8 mouse cellular contexts compared by ENCODE assay signal in the genomic region with DNA sequence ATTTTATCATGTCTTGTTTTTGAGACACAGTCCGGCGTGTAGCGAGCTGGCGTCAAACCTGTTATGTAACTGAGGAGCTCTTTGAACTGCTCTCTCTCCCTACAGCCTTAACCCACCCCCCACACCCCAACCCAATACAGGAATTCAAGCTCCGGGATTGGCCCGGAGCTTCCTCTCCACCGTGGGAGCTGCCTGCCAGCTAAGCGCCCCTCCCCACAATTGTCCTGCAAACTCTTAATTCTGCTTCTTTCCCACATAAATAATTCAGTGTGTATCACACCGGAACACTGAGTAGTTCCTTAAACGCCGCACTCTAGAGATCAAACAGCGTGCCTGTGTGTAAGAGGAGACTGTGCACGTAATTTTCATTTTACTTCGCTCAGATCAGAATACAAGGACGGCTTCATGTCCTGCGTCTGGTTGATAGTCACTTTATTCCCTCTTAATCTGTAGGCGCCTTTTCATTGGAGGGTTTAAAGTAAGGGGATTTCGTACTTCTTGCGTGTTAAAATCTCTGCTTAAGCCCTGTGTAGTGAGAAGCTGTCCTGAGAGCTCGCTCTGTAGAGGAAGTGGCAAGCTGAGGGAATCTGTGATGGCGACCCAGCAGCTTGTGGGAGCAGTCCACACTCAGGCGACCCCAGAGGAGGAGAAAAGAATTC.
DNase-seq lines count a peak whose midpoint lies in the region; ATAC-seq lines count a peak whose summit lies in the region.

No protein-coding gene starts in this region.

- H3K4me3 ChIP-seq in forebrain, embryonic 13.5 days, result peak overlapping the region; percentile 39
- peak overlapping the region; percentile 31 for H3K4me3 ChIP-seq in hindbrain, embryonic 11.5 days (ENCODE audit: low read depth, low read length)
- H3K4me3 ChIP-seq in macrophage (ENCODE audit: inconsistent target), result peak overlapping the region; percentile 28

- peak; percentile 91 for ATAC-seq in forebrain, embryonic 13.5 days
- peak; percentile 92 for ATAC-seq in hindbrain, embryonic 11.5 days (ENCODE audit: low FRiP score)

- under 1% methylated on average over 22 of the region's 22 CpGs for WGBS in forebrain, embryonic 13.5 days
- 2% methylated on average over 22 of the region's 22 CpGs for WGBS in hindbrain, embryonic 11.5 days
- WGBS in macrophage (ENCODE audit: missing documents), result under 1% methylated on average over 22 of the region's 22 CpGs

- peak; percentile 15 for DNase-seq in thymus, postnatal 0 days (ENCODE audit: low spot score)
- no peak for DNase-seq in thymus, postnatal 36 days
- peak; percentile 75 for DNase-seq in hindbrain, embryonic 11.5 days (ENCODE audit: low spot score)
- peak; percentile 62 to 71 for DNase-seq in left cerebral cortex, postnatal 10 days (ENCODE audit: extremely low spot score in 1 of 2, low spot score in 2 of 2)
- peak; percentile 43 for DNase-seq in right cerebral cortex, postnatal 4 days
- DNase-seq in thymus, adult 18-20 months, result no peak

- H3K79me2 ChIP-seq in macrophage (ENCODE audit: inconsistent target), result no peaks in the 10 kb centered on the region

- peak overlapping the region; percentile 61 for H3K9ac ChIP-seq in forebrain, embryonic 13.5 days
- peak overlapping the region; percentile 45 for H3K9ac ChIP-seq in hindbrain, embryonic 11.5 days (ENCODE audit: low read depth, low read length)

- H3K4me1 ChIP-seq in forebrain, embryonic 13.5 days, result peaks cover 58% of the 10 kb centered on the region
- H3K4me1 ChIP-seq in hindbrain, embryonic 11.5 days (replicated peaks; ENCODE audit: control insufficient read depth, insufficient read depth, low read length), result peaks cover 5% of the 10 kb centered on the region; the same call in 1 of the 2 replicates

- H3K27ac ChIP-seq in forebrain, embryonic 13.5 days, result peak overlapping the region; percentile 94
- H3K27ac ChIP-seq in hindbrain, embryonic 11.5 days (ENCODE audit: low read depth, low read length), result peak overlapping the region; percentile 91
- H3K27ac ChIP-seq in macrophage, result 0 out of 2 replicates have a peak overlapping the region, but pooled peaks have one; percentile 8

- H3K9me3 ChIP-seq in forebrain, embryonic 13.5 days (replicated peaks), result no peaks in the 10 kb centered on the region
- H3K9me3 ChIP-seq in hindbrain, embryonic 11.5 days (ENCODE audit: control insufficient read depth, low read length), result no peaks in the 10 kb centered on the region

- no peaks in the 10 kb centered on the region for H3K36me3 ChIP-seq in forebrain, embryonic 13.5 days (ENCODE audit: poor library complexity, severe bottlenecking)
- H3K36me3 ChIP-seq in hindbrain, embryonic 11.5 days (ENCODE audit: control insufficient read depth, insufficient read depth, low read length), result no peaks in the 10 kb centered on the region
- H3K36me3 ChIP-seq in macrophage (ENCODE audit: inconsistent target), result no peaks in the 10 kb centered on the region

- H3K27me3 ChIP-seq in forebrain, embryonic 13.5 days, result no peaks in the 10 kb centered on the region
- H3K27me3 ChIP-seq in hindbrain, embryonic 11.5 days (ENCODE audit: control insufficient read depth, insufficient read depth, low read length), result no peaks in the 10 kb centered on the region

- intact Hi-C loops in left cerebral cortex, postnatal 10 days (cut with DNase I), result loop anchor here (5.0 kb wide), 1 partner anchor 82 kb away; no protein-coding TSS in a partner anchor

- H3K4me2 ChIP-seq in forebrain, embryonic 13.5 days, result peak overlapping the region; percentile 63
- peak overlapping the region; percentile 54 for H3K4me2 ChIP-seq in hindbrain, embryonic 11.5 days (replicated peaks; ENCODE audit: low read depth, low read length)

Comparison
In these comparisons a context has a peak if more than half of its experiments do, and no peak if none do; other contexts are left out.
1. DNase-seq: peak in thymus, postnatal 0 days (single experiment), hindbrain, embryonic 11.5 days (single experiment), left cerebral cortex, postnatal 10 days (2 of 2) and right cerebral cortex, postnatal 4 days (single experiment); none in thymus, postnatal 36 days (0 of 2) and thymus, adult 18-20 months (0 of 2).
2. H3K27ac ChIP-seq: peak in every context shown above with its lines; median percentile 94 in forebrain, embryonic 13.5 days; 91 in hindbrain, embryonic 11.5 days; 8 in macrophage.
3. Peak in every context shown above with its lines, with median percentiles within 50 percentile points of each other: H3K4me3 ChIP-seq.